20 mouse cellular contexts compared by ENCODE assay signal in the genomic region with DNA sequence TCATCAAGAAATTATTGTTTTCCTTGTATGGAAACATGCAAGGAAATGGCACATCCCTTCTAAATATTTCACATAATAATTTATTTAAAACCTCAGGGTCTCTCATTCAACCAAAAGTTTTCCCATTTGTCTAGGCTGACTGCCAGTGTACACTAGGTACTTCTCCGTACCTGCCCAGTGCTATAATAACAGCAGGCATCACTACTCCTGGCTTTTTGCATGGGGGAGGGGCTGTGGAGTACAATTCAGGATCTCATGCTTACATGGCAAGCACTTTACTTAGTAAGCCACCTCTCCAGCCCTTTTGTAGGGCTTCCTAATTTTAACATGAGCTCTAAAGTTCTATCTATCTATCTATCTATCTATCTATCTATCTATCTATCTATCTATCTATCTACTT. TPM values are rescaled to one million over a fixed set of nuclear protein-coding genes. Genes with fewer than 3 reads are reported as not detected.
DNase-seq lines count a peak whose midpoint lies in the region; ATAC-seq and TF ChIP-seq lines count a peak whose summit lies in the region.
"Had no signal": no experiment of that assay in that cellular context is flagged by ENCODE, and none has a peak within 500 bp of the region (broad histone marks: within the 10 kb centered on the region; RNA-seq: fewer than 3 reads in every experiment).

No protein-coding gene starts in this region.

- H3K4me1 ChIP-seq in lung, postnatal 0 days (ENCODE audit: insufficient read depth, low read depth, low read length), result no peaks in the 10 kb centered on the region
- no peaks in the 10 kb centered on the region for H3K4me1 ChIP-seq in midbrain, embryonic 16.5 days (ENCODE audit: control insufficient read depth, insufficient read depth, low read length)
- H3K4me1 ChIP-seq: embryonic facial prominence, embryonic 10.5 days; embryonic facial prominence, embryonic 12.5 days; forebrain, embryonic 13.5 days; forebrain, embryonic 15.5 days had no signal

- no peaks in the 10 kb centered on the region for H3K9me3 ChIP-seq in lung, postnatal 0 days (ENCODE audit: low read length)
- H3K9me3 ChIP-seq in midbrain, embryonic 16.5 days (replicated peaks; ENCODE audit: control insufficient read depth, low read length, poor library complexity, severe bottlenecking), result no peaks in the 10 kb centered on the region
- H3K9me3 ChIP-seq: embryonic facial prominence, embryonic 10.5 days; embryonic facial prominence, embryonic 12.5 days; forebrain, embryonic 13.5 days; forebrain, embryonic 15.5 days had no signal

- H3K4me3 ChIP-seq in lung, postnatal 0 days (ENCODE audit: low read depth, low read length), result no peak overlapping the region
- no peak overlapping the region for H3K4me3 ChIP-seq in midbrain, embryonic 16.5 days (ENCODE audit: low read depth, low read length)
- H3K4me3 ChIP-seq: embryonic facial prominence, embryonic 10.5 days; embryonic facial prominence, embryonic 12.5 days; forebrain, embryonic 13.5 days; forebrain, embryonic 15.5 days had no signal

- ATAC-seq in lung, postnatal 0 days, result peak; percentile 52; the same call in 1 of the 2 replicates
- ATAC-seq in megakaryocyte, adult 5-6 weeks (ENCODE audit: poor library complexity, severe bottlenecking), result no peak
- ATAC-seq in midbrain, embryonic 16.5 days, result no peak
- ATAC-seq: forebrain, embryonic 13.5 days; forebrain, embryonic 15.5 days had no signal

- no peak overlapping the region for H3K27ac ChIP-seq in lung, postnatal 0 days (ENCODE audit: low read length)
- no peak overlapping the region for H3K27ac ChIP-seq in midbrain, embryonic 16.5 days (ENCODE audit: low read length)
- H3K27ac ChIP-seq: embryonic facial prominence, embryonic 10.5 days; embryonic facial prominence, embryonic 12.5 days; forebrain, embryonic 13.5 days; forebrain, embryonic 15.5 days had no signal

- peak; percentile 50 to 55 for DNase-seq in lung, adult 18-20 months
- no peak for DNase-seq in lung, postnatal 4 days
- peak; percentile 44 for DNase-seq in lung, postnatal 0 days (ENCODE audit: low spot score)
- peak; percentile 7 for DNase-seq in lung, postnatal 10 days
- DNase-seq in lung, postnatal 25 days (ENCODE audit: low spot score), result peak; percentile 49
- DNase-seq in cerebellum, adult 11-12 months, result no peak
- DNase-seq: adrenal gland, adult 2 months; adrenal gland, postnatal 10 days; adrenal gland, postnatal 25 days; cerebellum, adult 11 months; cerebellum, adult 2 months; cerebellum, adult 9-10 months; cerebellum, postnatal 10 days; cerebellum, postnatal 25 days had no signal

- no peak overlapping the region for H3K4me2 ChIP-seq in lung, postnatal 0 days (replicated peaks; ENCODE audit: low read depth, low read length)
- H3K4me2 ChIP-seq in midbrain, embryonic 16.5 days (ENCODE audit: low read length), result no peak overlapping the region
- H3K4me2 ChIP-seq: embryonic facial prominence, embryonic 12.5 days; forebrain, embryonic 13.5 days; forebrain, embryonic 15.5 days had no signal

- TF ChIP-seq EP300 in lung, postnatal 0 days (IDR thresholded peaks at IDR 0.05), result no peak

- no peak for TF ChIP-seq CTCF in lung, postnatal 0 days (IDR thresholded peaks at IDR 0.05)

- no peaks in the 10 kb centered on the region for H3K27me3 ChIP-seq in lung, postnatal 0 days (replicated peaks; ENCODE audit: insufficient read depth, low read length)
- H3K27me3 ChIP-seq in midbrain, embryonic 16.5 days (ENCODE audit: control insufficient read depth, insufficient read depth, low read depth, low read length), result no peaks in the 10 kb centered on the region
- H3K27me3 ChIP-seq: embryonic facial prominence, embryonic 12.5 days; forebrain, embryonic 13.5 days; forebrain, embryonic 15.5 days had no signal

- H3K36me3 ChIP-seq in lung, postnatal 0 days (ENCODE audit: insufficient read depth, low read length), result no peaks in the 10 kb centered on the region
- H3K36me3 ChIP-seq in midbrain, embryonic 16.5 days (ENCODE audit: control insufficient read depth, insufficient read depth, low read length), result no peaks in the 10 kb centered on the region
- H3K36me3 ChIP-seq: embryonic facial prominence, embryonic 10.5 days; embryonic facial prominence, embryonic 12.5 days; forebrain, embryonic 15.5 days had no signal

- 56% methylated on average over 1 of the region's 1 CpGs for WGBS in lung, postnatal 0 days
- 85% methylated on average over 1 of the region's 1 CpGs for WGBS in midbrain, embryonic 16.5 days

- H3K9ac ChIP-seq in lung, postnatal 0 days (replicated peaks; ENCODE audit: low read depth), result no peak overlapping the region
- no peak overlapping the region for H3K9ac ChIP-seq in midbrain, embryonic 16.5 days (ENCODE audit: low read depth, low read length)
- H3K9ac ChIP-seq: embryonic facial prominence, embryonic 12.5 days; forebrain, embryonic 13.5 days; forebrain, embryonic 15.5 days had no signal

RNA-seq across cellular contexts. Expression of a gene that starts 8.0 kb away (rescaled TPM):
- polyA plus RNA-seq in lung, postnatal 0 days (2015; fragmentation: Nextera tagmentation; extraction: Ambion mirVana), result 303 and 368 TPM in 2 replicates
- 573 and 643 TPM in 2 replicates for total RNA-seq in megakaryocyte, adult 5-6 weeks (2015)
- 520 and 557 TPM in 2 replicates for total RNA-seq in megakaryocyte, adult 5-6 weeks (2017)
- 13.2 and 15.6 TPM in 2 replicates for polyA plus RNA-seq in midbrain, embryonic 16.5 days (2015; fragmentation: Nextera tagmentation; extraction: Ambion mirVana)

Comparison
In these comparisons a context has a peak if more than half of its experiments do, and no peak if none do; other contexts are left out.
1. DNase-seq: peak in lung, adult 18-20 months (2 of 2), lung, postnatal 0 days (single experiment), lung, postnatal 10 days (single experiment) and lung, postnatal 25 days (single experiment); none in lung, postnatal 4 days (0 of 2) and cerebellum, adult 11-12 months (single experiment).
2. RNA of a gene that starts 8.0 kb away (polyA plus RNA-seq): 303 to 368 TPM in lung, postnatal 0 days; 13.2 to 15.6 TPM in midbrain, embryonic 16.5 days; every median in the first group is over 10 times any median in the second.